Mouse (Mus musculus) limb, embryonic 11.5 days (tissue): Measurements from ENCODE around the gene Fgf8. TPM values are rescaled to one million over a fixed set of nuclear protein-coding genes. Genes with fewer than 3 reads are reported as not detected.

Experiments
- ATAC-seq: fragments of 200-750 bp; cut with Nextera tagmentation; 2 replicates; pipeline ENCODE4 v1.8.0; 2017; ENCODE audit warnings: low read depth; ENCODE audit not compliant: insufficient number of reproducible peaks, low FRiP score, low TSS enrichment
- DNase-seq: peaks from one replicate; pipeline ENCODE4 v3.0.0-alpha.2; 2015; ENCODE audit warnings: low spot score
- H3K27ac ChIP-seq: fragments of 300-500 bp; sonication (generic); replicated peaks from 2 replicates; pipeline ENCODE4 v1.5.1; 2014; ENCODE audit warnings: low read depth, mild to moderate bottlenecking, low read length
- H3K27me3 ChIP-seq: fragments of 300-500 bp; sonication (generic); 2 replicates; pipeline ENCODE4 v1.6.1; 2014; ENCODE audit warnings: mild to moderate bottlenecking, low read length, mixed read lengths; ENCODE audit not compliant: control insufficient read depth, insufficient read depth
- H3K36me3 ChIP-seq: fragments of 300-500 bp; sonication (generic); 2 replicates; pipeline ENCODE4 v1.6.1; 2014; ENCODE audit warnings: mild to moderate bottlenecking, low read length, moderate library complexity, mixed read lengths; ENCODE audit not compliant: control insufficient read depth, insufficient read depth
- H3K4me1 ChIP-seq: fragments of 300-500 bp; sonication (generic); 2 replicates; pipeline ENCODE4 v1.6.1; 2014; ENCODE audit warnings: low read length, mixed read lengths; ENCODE audit not compliant: control insufficient read depth, insufficient read depth
- H3K4me2 ChIP-seq: fragments of 300-500 bp; sonication (generic); 2 replicates; pipeline ENCODE4 v1.6.1; 2014; ENCODE audit warnings: low read depth, mild to moderate bottlenecking, moderate library complexity; ENCODE audit not compliant: severe bottlenecking
- H3K4me3 ChIP-seq: fragments of 300-500 bp; sonication (generic); 2 replicates; pipeline ENCODE4 v1.5.1; 2014; ENCODE audit warnings: low read depth, low read length
- H3K9ac ChIP-seq: fragments of 300-500 bp; sonication (generic); 2 replicates; pipeline ENCODE4 v1.6.1; 2014; ENCODE audit warnings: mild to moderate bottlenecking, low read length
- H3K9me3 ChIP-seq: fragments of 300-500 bp; sonication (generic); 2 replicates; pipeline ENCODE4 v1.6.1; 2016; ENCODE audit warnings: low read length; ENCODE audit not compliant: control insufficient read depth
- WGBS: fragments of 180-500 bp; shearing (Covaris S2); extraction: QIAGEN DNeasy Blood & Tissue Kit; methylation state at CpG from one replicate; pipeline ENCODE4 v1.1.7; 2014; 5-methylcytosine and 5-hydroxymethylcytosine counted together
- polyA plus RNA-seq: library from polyadenylated mRNA; unstranded; fragments of >200 nt; fragmentation: Nextera tagmentation; extraction: Ambion mirVana; gene quantifications from 2 replicates; pipeline ENCODE4 v1.2.1, GENCODE M21; 2014

The Fgf8 gene
- polyA plus RNA-seq, 1 experiment from 2014 or later: 46.1 TPM

DNA sequence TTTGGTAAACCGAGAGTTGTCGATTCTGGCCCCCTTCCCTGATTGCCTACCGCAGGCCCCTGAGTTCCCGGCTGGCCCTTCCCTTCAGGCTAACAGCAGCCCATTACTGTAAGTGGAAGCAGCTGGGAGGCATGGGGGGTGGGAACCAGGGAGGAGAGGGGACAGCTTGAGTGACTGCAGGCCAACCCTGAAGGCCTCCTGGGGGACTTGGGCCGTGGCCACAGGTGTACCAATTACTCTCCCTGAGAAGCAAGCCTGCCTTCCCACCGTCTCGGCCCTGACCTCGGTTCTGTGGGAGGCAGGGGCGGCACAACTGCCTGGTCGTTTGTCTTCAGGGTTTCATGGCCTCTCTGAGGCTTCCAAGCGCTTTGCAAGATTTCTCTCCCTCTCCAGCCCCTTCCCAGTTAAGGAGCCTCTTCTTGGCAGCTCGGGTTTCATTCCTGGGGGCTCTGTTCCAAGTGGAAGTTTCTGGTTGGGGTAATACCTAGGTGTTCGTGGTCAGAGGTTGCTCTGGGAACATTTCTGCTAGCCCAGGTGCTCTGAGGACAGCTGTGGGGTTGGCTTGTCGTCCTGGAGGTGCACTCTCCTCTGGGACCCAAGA is 16.9 kb downstream of the Fgf8 start:
- Histone ChIP-seq H3K4me3 (no peak overlapping the region), H3K9me3 (no peaks in the 10 kb centered on the region), H3K27ac (no peak overlapping the region; the same call in 1 of the 2 replicates), H3K9ac (no peak overlapping the region), H3K36me3 (no peaks in the 10 kb centered on the region), H3K27me3 (no peaks in the 10 kb centered on the region), H3K4me1 (peaks cover 11% of the 10 kb centered on the region), H3K4me2 (peak overlapping the region; percentile 24)
- DNase-seq: peak; percentile 84
- ATAC-seq: peak; percentile 77
- WGBS: 8% methylated on average over 14 of the region's 14 CpGs

GRCm38 (mm10) chr19:45722188-45722587 is 20.5 kb downstream of the Fgf8 start:
- WGBS: 71% methylated on average over 5 of the region's 5 CpGs
- Histone ChIP-seq H3K27me3 (no peaks in the 10 kb centered on the region), H3K9ac (no peak overlapping the region), H3K4me1 (peaks cover 14% of the 10 kb centered on the region), H3K4me3 (no peak overlapping the region), H3K27ac (no peak overlapping the region), H3K36me3 (no peaks in the 10 kb centered on the region), H3K4me2 (no peak overlapping the region), H3K9me3 (no peaks in the 10 kb centered on the region)
- DNase-seq (no peak), ATAC-seq (no peak)

DNA sequence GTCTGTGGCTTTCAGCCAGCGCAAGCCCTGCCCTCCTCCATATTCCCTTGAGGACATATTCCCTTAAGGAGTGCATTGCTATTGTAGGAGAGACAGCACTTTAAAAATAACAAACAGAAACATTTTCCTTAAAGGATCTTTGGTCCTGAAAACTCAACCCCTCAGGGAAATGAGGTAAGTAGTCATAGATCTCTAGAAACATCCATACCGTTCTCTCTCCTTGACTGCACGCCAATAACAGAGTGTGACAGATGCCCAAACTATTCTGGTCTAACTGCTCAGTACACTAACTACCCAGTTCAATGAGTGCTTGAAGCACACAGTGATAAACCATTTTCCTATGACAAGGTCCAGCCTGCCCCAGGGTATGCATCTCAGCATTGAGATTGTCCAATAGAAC is 24.4 kb downstream of the Fgf8 start:
- no peaks in the 10 kb centered on the region for H3K27me3 ChIP-seq
- H3K4me2 ChIP-seq: no peak overlapping the region

GRCm38 (mm10) chr19:45717493-45718220 is 25.1 kb downstream of the Fgf8 start:
- no peak overlapping the region for H3K4me3 ChIP-seq
- H3K9me3 ChIP-seq: no peaks in the 10 kb centered on the region
- peak overlapping the region; percentile 20; the same call in 1 of the 2 replicates for H3K4me2 ChIP-seq
- H3K27ac ChIP-seq: no peak overlapping the region
- DNase-seq: peak; percentile 58
- no peaks in the 10 kb centered on the region for H3K27me3 ChIP-seq
- WGBS: 14% methylated on average over 16 of the region's 16 CpGs
- H3K9ac ChIP-seq: 0 out of 2 replicates have a peak overlapping the region, but pooled peaks have one; percentile 14
- H3K4me1 ChIP-seq: peaks cover 3% of the 10 kb centered on the region; the same call in 1 of the 2 replicates
- ATAC-seq: no peak; the same call in 1 of the 2 replicates
- H3K36me3 ChIP-seq: no peaks in the 10 kb centered on the region

More for the DNA sequence above, 24.4 kb downstream of the Fgf8 start:
- no peaks in the 10 kb centered on the region for H3K36me3 ChIP-seq
- DNase-seq (no peak), ATAC-seq (no peak)
- no peaks in the 10 kb centered on the region for H3K9me3 ChIP-seq
- no peak overlapping the region for H3K27ac ChIP-seq
- peaks cover 3% of the 10 kb centered on the region; the same call in 1 of the 2 replicates for H3K4me1 ChIP-seq
- H3K4me3 ChIP-seq: no peak overlapping the region
- WGBS: 84% methylated on average over 3 of the region's 3 CpGs
- H3K9ac ChIP-seq: no peak overlapping the region

DNA sequence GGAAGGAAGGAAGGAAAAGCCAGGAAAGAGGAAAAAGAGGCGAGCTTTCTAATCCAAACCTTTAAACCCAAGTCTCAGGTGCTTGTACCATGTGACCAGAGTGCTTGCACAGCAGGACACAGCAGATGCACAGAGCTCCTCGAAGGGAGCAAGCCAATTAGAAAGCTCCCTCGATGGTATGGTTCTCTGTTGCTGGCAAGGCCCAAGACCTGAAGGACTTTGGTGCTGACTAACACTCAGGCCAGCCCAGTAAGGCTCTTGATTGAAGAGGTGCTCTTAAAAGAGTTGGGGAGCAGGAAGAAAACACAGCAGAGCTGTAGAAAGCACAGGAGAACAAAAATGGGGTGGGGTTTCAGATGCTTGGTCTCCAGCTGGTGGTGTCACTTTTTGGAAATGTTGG is 34.0 kb downstream of the Fgf8 start:
- Histone ChIP-seq H3K9me3 (no peaks in the 10 kb centered on the region), H3K4me3 (no peak overlapping the region), H3K27ac (no peak overlapping the region), H3K36me3 (no peaks in the 10 kb centered on the region), H3K4me1 (no peaks in the 10 kb centered on the region), H3K27me3 (no peaks in the 10 kb centered on the region), H3K4me2 (no peak overlapping the region), H3K9ac (no peak overlapping the region)
- no peak for ATAC-seq
- 71% methylated on average over 3 of the region's 3 CpGs for WGBS
- DNase-seq: no peak

- Histone ChIP-seq H3K27ac (no peak overlapping the region), H3K9ac (no peak overlapping the region), H3K27me3 (no peaks in the 10 kb centered on the region), H3K9me3 (no peaks in the 10 kb centered on the region), H3K36me3 (no peaks in the 10 kb centered on the region), H3K4me1 (peaks cover under 1% of the 10 kb centered on the region; the same call in 1 of the 2 replicates), H3K4me2 (no peak overlapping the region), H3K4me3 (no peak overlapping the region)
- WGBS: 49% methylated on average over 6 of the region's 6 CpGs
- DNase-seq: no peak
- ATAC-seq: no peak
These were observed 46.5 kb downstream of the Fgf8 start for GRCm38 (mm10) chr19:45696281-45696600.

- Histone ChIP-seq H3K4me2 (no peak overlapping the region), H3K9me3 (no peaks in the 10 kb centered on the region), H3K36me3 (no peaks in the 10 kb centered on the region), H3K9ac (no peak overlapping the region), H3K4me3 (no peak overlapping the region), H3K27me3 (no peaks in the 10 kb centered on the region), H3K4me1 (peaks cover 2% of the 10 kb centered on the region; the same call in 1 of the 2 replicates), H3K27ac (no peak overlapping the region)
- DNase-seq: no peak
- 51% methylated on average over 25 of the region's 25 CpGs for WGBS
- no peak for ATAC-seq
These were observed 47.0 kb downstream of the Fgf8 start for GRCm38 (mm10) chr19:45695496-45696280.

DNA sequence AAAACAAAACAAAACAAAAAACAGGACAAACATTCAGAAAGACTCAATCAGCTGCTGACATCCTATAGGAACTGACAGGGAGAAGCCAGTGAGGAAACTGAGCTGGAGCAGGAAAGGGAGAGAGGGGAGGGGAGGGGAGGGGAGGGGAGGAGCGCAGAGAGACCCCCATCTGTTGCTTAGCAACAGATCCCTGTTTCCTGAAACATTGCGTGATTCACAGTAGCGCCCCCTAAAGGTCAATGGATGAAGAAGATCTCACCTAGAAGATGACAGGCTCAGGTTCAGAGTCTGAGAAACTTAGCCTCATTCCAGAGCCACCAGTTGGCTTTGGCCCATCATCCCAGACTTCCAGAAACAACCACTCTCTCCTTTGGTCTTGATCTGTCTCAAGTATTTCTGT is 48.7 kb downstream of the Fgf8 start:
- WGBS: 45% methylated on average over 3 of the region's 3 CpGs
- Histone ChIP-seq H3K36me3 (no peaks in the 10 kb centered on the region), H3K9me3 (no peaks in the 10 kb centered on the region), H3K4me3 (no peak overlapping the region), H3K9ac (no peak overlapping the region), H3K27ac (no peak overlapping the region), H3K27me3 (no peaks in the 10 kb centered on the region), H3K4me1 (peaks cover 6% of the 10 kb centered on the region), H3K4me2 (no peak overlapping the region)
- DNase-seq (no peak), ATAC-seq (no peak)
